Mouse (Mus musculus) gastrocnemius, adult 2 months (tissue): ENCODE data around the gene Kdm2a. TPM values are rescaled to one million over a fixed set of nuclear protein-coding genes. Genes with fewer than 3 reads are reported as not detected.

Experiments used
- DNase-seq: peaks from one replicate; pipeline ENCODE4 v3.0.0; 2022
- H3K27ac ChIP-seq: fragments of 200-600 bp; 2 replicates; pipeline ENCODE4 v1.8.1; 2022; ENCODE audit warnings: mild to moderate bottlenecking
- H3K4me3 ChIP-seq: fragments of 200-600 bp; 2 replicates; pipeline ENCODE4 v1.8.1; 2022; ENCODE audit warnings: mild to moderate bottlenecking, moderate library complexity
- CTCF ChIP-seq: fragments of 200-600 bp; IDR thresholded peaks from 2 replicates; pipeline ENCODE4 v1.8.1; 2022; ENCODE audit warnings: antibody characterized with exemption, mild to moderate bottlenecking, moderate library complexity
- intact Hi-C: fragments of 180-260 bp; cut with DNase I; formaldehyde crosslinking; loops from one replicate; pipeline ENCODE4 v1.15.1; 2025
- total RNA-seq, 2 experiments: library from RNA; stranded (reverse); gene quantifications; 2 replicates each; pipeline ENCODE4 v1.2.3; 2021

The Kdm2a gene
- total RNA-seq, 2 experiments from 2014 or later: 39.1 to 39.7 TPM

GRCm38 (mm10) chr19:4434999-4435398 is 36.9 kb upstream of the Kdm2a start:
- H3K4me3 ChIP-seq: no peak overlapping the region
- no peak for TF ChIP-seq CTCF
- H3K27ac ChIP-seq: no peak overlapping the region
- intact Hi-C loops: no loop called here
- no peak for DNase-seq

- no peak for DNase-seq
Observed at GRCm38 (mm10) chr19:4433756-4434155, 35.7 kb upstream of the Kdm2a start.

GRCm38 (mm10) chr19:4430091-4430620 is 32.1 kb upstream of the Kdm2a start:
- DNase-seq: no peak
- intact Hi-C loops: no loop called here
- no peak for TF ChIP-seq CTCF
- no peak overlapping the region for H3K27ac ChIP-seq
- H3K4me3 ChIP-seq: no peak overlapping the region

More at GRCm38 (mm10) chr19:4433756-4434155, 35.7 kb upstream of the Kdm2a start:
- Histone ChIP-seq H3K27ac (no peak overlapping the region), H3K4me3 (no peak overlapping the region)
- intact Hi-C loops: no loop called here
- no peak for TF ChIP-seq CTCF

- Histone ChIP-seq H3K27ac (no peak overlapping the region), H3K4me3 (no peak overlapping the region)
- intact Hi-C loops: no loop called here
- peak; percentile 68 for TF ChIP-seq CTCF
- DNase-seq: peak; percentile 40
Observed at GRCm38 (mm10) chr19:4425610-4426366, 27.7 kb upstream of the Kdm2a start.

GRCm38 (mm10) chr19:4423021-4423420 is 24.9 kb upstream of the Kdm2a start:
- intact Hi-C loops: no loop called here
- TF ChIP-seq CTCF: no peak
- H3K4me3 ChIP-seq: no peak overlapping the region
- no peak overlapping the region for H3K27ac ChIP-seq
- no peak for DNase-seq

- Histone ChIP-seq H3K4me3 (no peak overlapping the region), H3K27ac (no peak overlapping the region)
- intact Hi-C loops: no loop called here
- DNase-seq: no peak
- TF ChIP-seq CTCF: no peak
Observed at GRCm38 (mm10) chr19:4422581-4422980, 24.5 kb upstream of the Kdm2a start.

GRCm38 (mm10) chr19:4420153-4420910 is 22.2 kb upstream of the Kdm2a start:
- Histone ChIP-seq H3K27ac (peak overlapping the region; percentile 28; the same call in 1 of the 2 replicates), H3K4me3 (no peak overlapping the region)
- DNase-seq: peak; percentile 46
- intact Hi-C loops: no loop called here
- TF ChIP-seq CTCF: no peak

GRCm38 (mm10) chr19:4419711-4420110 is 21.6 kb upstream of the Kdm2a start:
- no peak for TF ChIP-seq CTCF
- no peak for DNase-seq
- intact Hi-C loops: no loop called here
- Histone ChIP-seq H3K27ac (no peak overlapping the region), H3K4me3 (no peak overlapping the region)

- TF ChIP-seq CTCF: no peak
- DNase-seq: no peak
- Histone ChIP-seq H3K4me3 (no peak overlapping the region), H3K27ac (no peak overlapping the region)
- intact Hi-C loops: loop anchor here (2.0 kb wide), 1 partner anchor 79 kb away; no protein-coding TSS in a partner anchor
Observed at GRCm38 (mm10) chr19:4417713-4418112, 19.6 kb upstream of the Kdm2a start.

GRCm38 (mm10) chr19:4417183-4417582 is 19.1 kb upstream of the Kdm2a start:
- peak; percentile 87 for TF ChIP-seq CTCF
- intact Hi-C loops: loop anchor here (2.0 kb wide), 1 partner anchor 78 kb away; no protein-coding TSS in a partner anchor
- H3K4me3 ChIP-seq: no peak overlapping the region
- no peak overlapping the region for H3K27ac ChIP-seq
- DNase-seq: peak; percentile 74

- intact Hi-C loops: no loop called here
- TF ChIP-seq CTCF: no peak
- DNase-seq: no peak
- H3K4me3 ChIP-seq: no peak overlapping the region
- no peak overlapping the region for H3K27ac ChIP-seq
Observed at GRCm38 (mm10) chr19:4414631-4415030, 16.5 kb upstream of the Kdm2a start.

GRCm38 (mm10) chr19:4409062-4409461 is 11.0 kb upstream of the Kdm2a start:
- TF ChIP-seq CTCF: no peak
- DNase-seq: no peak
- no peak overlapping the region for H3K4me3 ChIP-seq
- no peak overlapping the region for H3K27ac ChIP-seq
- intact Hi-C loops: no loop called here

- Histone ChIP-seq H3K27ac (no peak overlapping the region), H3K4me3 (no peak overlapping the region)
- intact Hi-C loops: no loop called here
- no peak for DNase-seq
- no peak for TF ChIP-seq CTCF
Observed at GRCm38 (mm10) chr19:4404840-4405239, 6.8 kb upstream of the Kdm2a start.
